Mouse (Mus musculus): ENCODE measurements at regions not wholly inside any gene's neighbourhood (a gene's known extent, or its start where the extent isn't known, plus 50 kb on each side); places are given as distances from the start of the nearest gene placed in this dataset.

- H3K36me3 ChIP-seq (replicated peaks in 1 of 2; ENCODE audit: control insufficient read depth in 1 of 2, insufficient read depth in 1 of 2, low read length in 1 of 2) = no peaks in the 10 kb centered on the region
- H3K27ac ChIP-seq (ENCODE audit: insufficient read depth, low read depth) = no peak overlapping the region
- DNase-seq (ENCODE audit: extremely low read depth) = no peak
- H3K9me3 ChIP-seq (replicated peaks; ENCODE audit: low read length) = no peaks in the 10 kb centered on the region
- in situ Hi-C loops (cut with MboI; ENCODE audit: low pct_ligation_motif_present, low pct_unique_long_range_greater_than_20kb, low sequenced_read_pairs) (no loop called here), dilution Hi-C loops (cut with MboI; ENCODE audit: extremely low pct_ligation_motif_present, extremely low pct_unique_long_range_greater_than_20kb, low sequenced_read_pairs) (no loop called here)
- H3K4me1 ChIP-seq (ENCODE audit: control insufficient read depth in 1 of 2, insufficient read depth in 2 of 2) = no peaks in the 10 kb centered on the region
- no peak overlapping the region for H3K9ac ChIP-seq (ENCODE audit: insufficient read depth, low read depth)
- H3K27me3 ChIP-seq (replicated peaks) = no peaks in the 10 kb centered on the region
- TF ChIP-seq E2F4 (IDR thresholded peaks at IDR 0.05; ENCODE audit: insufficient replicate concordance, low read depth, low read length) (no peak), KAT2A (IDR thresholded peaks at IDR 0.05; ENCODE audit: insufficient replicate concordance, low read length) (no peak), EP300 (IDR thresholded peaks at IDR 0.05; ENCODE audit: low read length) (no peak), ELF1 (IDR thresholded peaks at IDR 0.05; ENCODE audit: low read depth, low read length) (no peak), ZC3H11A (IDR thresholded peaks at IDR 0.05; ENCODE audit: low read depth, low read length) (no peak), MXI1 (IDR thresholded peaks at IDR 0.05; ENCODE audit: low read depth, low read length) (no peak), SIN3A (IDR thresholded peaks at IDR 0.05; ENCODE audit: low read length) (no peak), USF2 (conservative IDR thresholded peaks at IDR 0.05; ENCODE audit: low read depth, low read length) (no peak), POLR2A (IDR thresholded peaks at IDR 0.05; ENCODE audit: low read depth, low read length) (no peak), RCOR1 (conservative IDR thresholded peaks at IDR 0.05; ENCODE audit: low read depth, low read length) (no peak), CHD1 (IDR thresholded peaks at IDR 0.05; ENCODE audit: low read depth, low read length) (no peak), ZMIZ1 (IDR thresholded peaks at IDR 0.05; ENCODE audit: low read depth, low read length) (no peak), ZNF384 (IDR thresholded peaks at IDR 0.05; ENCODE audit: low read depth, low read length) (no peak)
- no peaks in the 10 kb centered on the region for H3K79me2 ChIP-seq (replicated peaks; ENCODE audit: control insufficient read depth, extremely low read depth, insufficient read depth, poor library complexity, severe bottlenecking)
- no peak overlapping the region for H3K4me3 ChIP-seq (replicated peaks in 1 of 3; ENCODE audit: low read depth in 2 of 3, low read length in 2 of 3, poor library complexity in 1 of 3)
- no peak overlapping the region for H3K4me2 ChIP-seq (ENCODE audit: insufficient read depth, low read depth, poor library complexity, severe bottlenecking)
These were observed 309.1 kb downstream of the Atxn7l3b start for GRCm38 (mm10) chr10:112619740-112620139.

DNA sequence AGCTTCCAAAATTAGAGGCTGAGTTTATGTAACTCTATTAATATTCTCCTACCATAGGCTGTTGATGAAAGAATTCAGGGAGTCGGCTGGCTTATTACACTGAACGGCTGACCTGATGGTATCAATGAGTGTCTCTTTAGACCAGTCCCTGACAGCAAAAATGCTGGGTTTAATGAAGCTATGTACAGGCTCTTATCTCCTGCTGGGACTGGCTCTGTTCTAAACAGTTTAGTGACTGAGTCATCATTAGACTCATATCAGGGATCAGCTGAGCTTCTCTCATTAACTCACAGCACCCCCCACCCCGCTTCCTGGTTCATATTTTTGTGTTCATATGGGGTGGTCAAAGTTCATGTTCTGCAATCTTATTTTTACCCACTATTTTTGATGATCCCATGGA is 299.0 kb downstream of the Atxn7l3b start:
- no peak overlapping the region for H3K27ac ChIP-seq (ENCODE audit: insufficient read depth, low read depth)
- H3K9me3 ChIP-seq (replicated peaks; ENCODE audit: low read length) = peaks cover 5% of the 10 kb centered on the region
- dilution Hi-C loops (cut with MboI; ENCODE audit: extremely low pct_ligation_motif_present, extremely low pct_unique_long_range_greater_than_20kb, low sequenced_read_pairs) = no loop called here
- no peaks in the 10 kb centered on the region for H3K79me2 ChIP-seq (replicated peaks; ENCODE audit: control insufficient read depth, extremely low read depth, insufficient read depth, poor library complexity, severe bottlenecking)
- peaks cover 0 to 13% of the 10 kb centered on the region in 2 experiments; a peak in 1 of 4 replicates for H3K4me1 ChIP-seq (ENCODE audit: control insufficient read depth in 1 of 2, insufficient read depth in 2 of 2)
- in situ Hi-C loops (cut with MboI; ENCODE audit: low pct_ligation_motif_present, low pct_unique_long_range_greater_than_20kb, low sequenced_read_pairs) = loop anchor here (25.0 kb wide), 1 partner anchor 92 kb away; no protein-coding TSS in a partner anchor
- TF ChIP-seq POLR2A (IDR thresholded peaks at IDR 0.05; ENCODE audit: low read depth, low read length) (no peak), HCFC1 (IDR thresholded peaks at IDR 0.05; ENCODE audit: low read depth, low read length) (no peak), ELF1 (IDR thresholded peaks at IDR 0.05; ENCODE audit: low read depth, low read length) (no peak), NELFE (IDR thresholded peaks at IDR 0.05; ENCODE audit: low read depth, low read length) (no peak), E2F4 (IDR thresholded peaks at IDR 0.05; ENCODE audit: insufficient replicate concordance, low read depth, low read length) (no peak), NRF1 (IDR thresholded peaks at IDR 0.05; ENCODE audit: low read depth, low read length) (no peak), EP300 (IDR thresholded peaks at IDR 0.05; ENCODE audit: low read length) (no peak), ZNF384 (IDR thresholded peaks at IDR 0.05; ENCODE audit: low read depth, low read length) (no peak), BHLHE40 (IDR thresholded peaks at IDR 0.05; ENCODE audit: low read depth, low read length) (no peak), MYC (IDR thresholded peaks at IDR 0.05; ENCODE audit: low read depth, low read length) (no peak), POLR2AphosphoS2 (IDR thresholded peaks at IDR 0.05; ENCODE audit: low read depth, low read length) (no peak), SMC3 (IDR thresholded peaks at IDR 0.05; ENCODE audit: low read depth, low read length) (no peak), CTCF (conservative IDR thresholded peaks at IDR 0.05 in 1 of 2, IDR thresholded peaks at IDR 0.05 in 1 of 2; ENCODE audit: low read depth in 2 of 2, low read length in 2 of 2) (no peak), KAT2A (IDR thresholded peaks at IDR 0.05; ENCODE audit: insufficient replicate concordance, low read length) (no peak)
- no peak overlapping the region for H3K4me3 ChIP-seq (replicated peaks in 1 of 3; ENCODE audit: low read depth in 2 of 3, low read length in 2 of 3, poor library complexity in 1 of 3)
- no peak overlapping the region for H3K4me2 ChIP-seq (ENCODE audit: insufficient read depth, low read depth, poor library complexity, severe bottlenecking)
- no peak for DNase-seq (ENCODE audit: extremely low read depth)
- no peaks in the 10 kb centered on the region for H3K36me3 ChIP-seq (replicated peaks in 1 of 2; ENCODE audit: control insufficient read depth in 1 of 2, insufficient read depth in 1 of 2, low read length in 1 of 2)
- no peak overlapping the region for H3K9ac ChIP-seq (ENCODE audit: insufficient read depth, low read depth)
- H3K27me3 ChIP-seq (replicated peaks) = no peaks in the 10 kb centered on the region
